Mouse (Mus musculus): ENCODE measurements at regions not wholly inside any gene's neighbourhood (a gene's known extent, or its start where the extent isn't known, plus 50 kb on each side); places are given as distances from the start of the nearest gene placed in this dataset.

- no peak for TF ChIP-seq CTCF (IDR thresholded peaks at IDR 0.05; ENCODE audit: extremely low read depth, insufficient read depth, low read length)
- no peak for TF ChIP-seq POLR2A (IDR thresholded peaks at IDR 0.05; ENCODE audit: extremely low read depth, insufficient read depth, low read length)
Measured at GRCm38 (mm10) chr10:126070984-126071713, 105.2 kb downstream of the Lrig3 start.
